Mouse (Mus musculus) liver, embryonic 14.5 days (tissue): Measurements from ENCODE around the gene Fah.

Source experiments
- CTCF ChIP-seq: IDR thresholded peaks from 2 replicates; pipeline ENCODE4 v1.5.1; 2016; ENCODE audit warnings: antibody characterized with exemption, low read depth, control low read depth
- EP300 ChIP-seq: IDR thresholded peaks from 2 replicates; pipeline ENCODE4 v1.6.1; 2016; ENCODE audit warnings: antibody characterized with exemption, low read depth

GRCm38 (mm10) chr7:84591347-84591746 lies 15.2 kb downstream of the Fah start:
- TF ChIP-seq CTCF (no peak), EP300 (no peak)
